Mouse (Mus musculus) neural tube, embryonic 15.5 days (tissue): ENCODE results near the gene Dchs2. TPM values are rescaled to one million over a fixed set of nuclear protein-coding genes. Genes with fewer than 3 reads are reported as not detected.

Experiments
- ATAC-seq: fragments of 200-750 bp; cut with Nextera tagmentation; 2 replicates; pipeline ENCODE4 v1.8.0; 2017; ENCODE audit warnings: mild to moderate bottlenecking, moderate TSS enrichment, moderate library complexity; ENCODE audit not compliant: low FRiP score
- H3K27ac ChIP-seq: fragments of 300-500 bp; sonication (generic); replicated peaks from 2 replicates; pipeline ENCODE4 v1.5.1; 2015; ENCODE audit warnings: mild to moderate bottlenecking, inconsistent platforms
- H3K27me3 ChIP-seq: fragments of 300-500 bp; sonication (generic); replicated peaks from 2 replicates; pipeline ENCODE4 v1.6.1; 2015; ENCODE audit warnings: inconsistent platforms
- H3K36me3 ChIP-seq: fragments of 300-500 bp; sonication (generic); 2 replicates; pipeline ENCODE4 v1.6.1; 2015; ENCODE audit warnings: inconsistent platforms
- H3K4me1 ChIP-seq: fragments of 300-500 bp; sonication (generic); 2 replicates; pipeline ENCODE4 v1.6.1; 2015; ENCODE audit warnings: inconsistent platforms
- H3K4me2 ChIP-seq: fragments of 300-500 bp; sonication (generic); 2 replicates; pipeline ENCODE4 v1.6.1; 2015; ENCODE audit warnings: inconsistent platforms, mild to moderate bottlenecking, moderate library complexity
- H3K4me3 ChIP-seq: fragments of 300-500 bp; sonication (generic); replicated peaks from 2 replicates; pipeline ENCODE4 v1.5.1; 2015; ENCODE audit warnings: mild to moderate bottlenecking, inconsistent platforms
- H3K9ac ChIP-seq: fragments of 300-500 bp; sonication (generic); replicated peaks from 2 replicates; pipeline ENCODE4 v1.6.1; 2015; ENCODE audit warnings: mild to moderate bottlenecking, inconsistent platforms
- H3K9me3 ChIP-seq: fragments of 300-500 bp; sonication (generic); replicated peaks from 2 replicates; pipeline ENCODE4 v1.6.1; 2016; ENCODE audit warnings: inconsistent platforms
- WGBS: fragments of 180-500 bp; shearing (Covaris S2); methylation state at CpG from one replicate; pipeline ENCODE4 v1.1.7; 2015; ENCODE audit warnings: mixed read lengths; 5-methylcytosine and 5-hydroxymethylcytosine counted together
- polyA plus RNA-seq: library from polyadenylated mRNA; unstranded; fragments of >200 nt; fragmentation: Nextera tagmentation; extraction: Ambion mirVana; gene quantifications from 2 replicates; pipeline ENCODE4 v1.2.1, GENCODE M21; 2015

Dchs2 gene
- polyA plus RNA-seq, 1 experiment from 2014 or later, result 1.2 TPM

GRCm38 (mm10) chr3:83270228-83270627 is 142.5 kb downstream of the Dchs2 start:
- H3K4me3 ChIP-seq, result no peak overlapping the region
- no peaks in the 10 kb centered on the region for H3K9me3 ChIP-seq
- H3K4me2 ChIP-seq, result no peak overlapping the region
- ATAC-seq, result no peak
- H3K27ac ChIP-seq, result no peak overlapping the region
- H3K4me1 ChIP-seq, result peaks cover 4% of the 10 kb centered on the region; the same call in 1 of the 2 replicates
- 91% methylated on average over 14 of the region's 14 CpGs for WGBS
- H3K36me3 ChIP-seq, result no peaks in the 10 kb centered on the region
- no peak overlapping the region for H3K9ac ChIP-seq
- H3K27me3 ChIP-seq, result no peaks in the 10 kb centered on the region

DNA sequence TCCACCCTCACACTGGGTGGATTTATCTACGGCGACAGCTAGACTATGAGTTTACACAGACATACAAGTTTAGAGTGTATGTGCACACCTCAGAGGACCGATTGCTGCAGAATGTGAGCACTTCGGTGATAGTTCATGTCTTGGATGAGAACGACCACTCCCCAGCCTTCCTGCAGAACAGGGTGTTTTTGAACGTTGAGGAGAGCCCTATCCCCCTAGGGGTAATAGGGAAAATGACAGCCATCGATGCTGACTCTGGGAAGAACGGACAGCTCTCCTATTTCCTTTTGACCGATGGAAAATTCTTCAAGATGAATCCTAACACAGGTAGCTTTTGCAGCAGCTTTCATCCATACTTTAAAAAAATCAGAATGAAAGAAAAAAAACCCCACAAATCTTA is 143.2 kb downstream of the Dchs2 start:
- Histone ChIP-seq H3K27me3 (no peaks in the 10 kb centered on the region), H3K9me3 (no peaks in the 10 kb centered on the region), H3K4me3 (no peak overlapping the region), H3K9ac (no peak overlapping the region), H3K27ac (no peak overlapping the region), H3K36me3 (no peaks in the 10 kb centered on the region), H3K4me1 (peaks cover 4% of the 10 kb centered on the region; the same call in 1 of the 2 replicates), H3K4me2 (no peak overlapping the region)
- WGBS, result 69% methylated on average over 9 of the region's 9 CpGs
- no peak for ATAC-seq

DNA sequence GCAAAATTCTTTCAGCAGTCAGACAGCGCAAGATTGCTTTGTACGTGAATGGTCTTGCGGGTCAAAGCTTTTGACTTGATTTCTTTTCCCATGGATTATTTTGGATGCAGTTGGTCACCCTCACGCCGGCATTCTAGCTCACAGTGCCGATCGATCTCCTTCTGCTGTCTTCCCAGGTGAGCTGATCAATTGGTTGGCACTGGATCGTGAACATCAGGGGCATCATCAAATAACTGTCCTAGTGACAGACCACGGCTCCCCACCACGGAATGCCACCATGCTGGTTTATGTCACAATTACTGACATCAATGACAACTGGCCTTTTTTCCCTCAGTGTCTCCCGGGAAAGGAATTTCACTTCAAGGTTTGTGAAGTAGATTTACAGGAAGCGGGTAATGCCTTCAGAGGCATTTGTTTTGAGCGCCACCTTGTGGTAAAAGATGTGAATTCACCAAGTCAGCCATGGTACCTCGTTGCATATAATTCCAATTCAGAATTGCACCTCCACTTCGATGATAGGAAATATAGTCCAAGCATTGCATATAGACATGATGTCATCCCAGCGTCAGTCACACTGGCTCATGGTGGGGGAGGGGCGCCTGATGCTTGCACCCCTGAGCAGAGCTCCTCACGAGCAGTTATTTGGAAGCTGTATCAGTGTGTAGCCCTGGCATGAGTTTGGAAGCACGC is 146.0 kb downstream of the Dchs2 start:
- no peaks in the 10 kb centered on the region for H3K9me3 ChIP-seq
- H3K27ac ChIP-seq, result no peak overlapping the region
- ATAC-seq, result peak; percentile 74; the same call in 1 of the 2 replicates
- H3K27me3 ChIP-seq, result no peaks in the 10 kb centered on the region
- H3K4me1 ChIP-seq, result peaks cover 4% of the 10 kb centered on the region; the same call in 1 of the 2 replicates
- WGBS, result 32% methylated on average over 19 of the region's 19 CpGs
- H3K4me2 ChIP-seq, result peak overlapping the region; percentile 54
- no peaks in the 10 kb centered on the region for H3K36me3 ChIP-seq
- 0 out of 2 replicates have a peak overlapping the region, but pooled peaks have one; percentile 17 for H3K9ac ChIP-seq
- peak overlapping the region; percentile 23 for H3K4me3 ChIP-seq

DNA sequence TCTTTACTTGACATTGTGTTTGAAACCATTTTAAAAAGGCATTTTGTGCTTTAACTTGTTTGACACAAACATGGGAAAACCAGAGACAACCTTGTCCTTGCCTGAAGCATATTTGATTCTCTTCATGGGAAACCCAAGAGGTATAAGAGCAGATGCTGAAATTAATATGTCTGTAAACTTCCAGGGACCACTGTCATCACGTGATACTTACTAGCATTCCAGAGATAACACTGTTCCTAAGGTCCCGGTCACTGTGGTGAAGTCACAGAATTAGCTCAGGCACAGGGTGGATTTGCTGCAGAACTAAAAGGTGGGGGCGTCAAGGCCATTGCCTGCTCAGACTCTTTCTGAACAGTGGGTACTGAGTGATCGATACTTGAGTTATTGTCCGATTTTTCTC is 148.0 kb downstream of the Dchs2 start:
- Histone ChIP-seq H3K27me3 (no peaks in the 10 kb centered on the region), H3K4me1 (peaks cover 4% of the 10 kb centered on the region; the same call in 1 of the 2 replicates), H3K36me3 (no peaks in the 10 kb centered on the region), H3K4me3 (no peak overlapping the region), H3K9ac (no peak overlapping the region), H3K4me2 (no peak overlapping the region), H3K9me3 (no peaks in the 10 kb centered on the region), H3K27ac (no peak overlapping the region)
- ATAC-seq, result no peak
- 79% methylated on average over 5 of the region's 5 CpGs for WGBS

DNA sequence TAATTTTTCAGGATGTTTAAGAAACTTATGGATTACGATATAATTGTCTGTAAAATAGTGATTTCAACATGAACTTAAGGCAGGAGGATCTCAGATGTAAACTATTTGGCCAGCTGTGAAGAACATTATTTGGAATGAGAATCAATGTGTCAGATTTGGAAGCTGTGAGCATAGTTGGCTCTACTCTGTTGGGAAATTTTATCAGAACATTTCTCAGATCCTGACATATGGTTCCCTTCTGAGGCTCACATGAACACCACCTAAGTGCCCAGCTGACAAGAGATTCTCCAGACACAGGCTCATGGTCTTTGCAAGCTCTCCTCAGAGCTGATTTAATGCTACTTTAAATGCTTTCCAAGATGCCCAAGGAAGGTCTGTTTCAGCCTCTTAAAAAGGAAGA is 156.1 kb downstream of the Dchs2 start:
- no peak overlapping the region for H3K4me2 ChIP-seq
- no peaks in the 10 kb centered on the region for H3K36me3 ChIP-seq
- H3K9ac ChIP-seq, result no peak overlapping the region
- H3K27me3 ChIP-seq, result 0 out of 2 replicates have a peak, but pooled peaks cover 2% of the 10 kb centered on the region
- WGBS, result 84% methylated on average over 1 of the region's 1 CpGs
- ATAC-seq, result no peak
- no peaks in the 10 kb centered on the region for H3K4me1 ChIP-seq
- H3K4me3 ChIP-seq, result no peak overlapping the region
- no peaks in the 10 kb centered on the region for H3K9me3 ChIP-seq
- H3K27ac ChIP-seq, result no peak overlapping the region

GRCm38 (mm10) chr3:83286975-83287405 is 159.2 kb downstream of the Dchs2 start:
- WGBS, result 1% methylated on average over 11 of the region's 11 CpGs
- Histone ChIP-seq H3K4me2 (peak overlapping the region; percentile 74), H3K4me3 (peak overlapping the region; percentile 53), H3K27me3 (0 out of 2 replicates have a peak, but pooled peaks cover 2% of the 10 kb centered on the region), H3K27ac (peak overlapping the region; percentile 71), H3K4me1 (no peaks in the 10 kb centered on the region), H3K9me3 (no peaks in the 10 kb centered on the region), H3K36me3 (no peaks in the 10 kb centered on the region), H3K9ac (peak overlapping the region; percentile 63)
- peak; percentile 95 for ATAC-seq

GRCm38 (mm10) chr3:83288118-83288840 is 160.5 kb downstream of the Dchs2 start:
- Histone ChIP-seq H3K27me3 (0 out of 2 replicates have a peak, but pooled peaks cover 2% of the 10 kb centered on the region), H3K9me3 (no peaks in the 10 kb centered on the region), H3K9ac (no peak overlapping the region), H3K27ac (no peak overlapping the region), H3K4me2 (no peak overlapping the region), H3K36me3 (no peaks in the 10 kb centered on the region), H3K4me1 (no peaks in the 10 kb centered on the region), H3K4me3 (no peak overlapping the region)
- WGBS, result 63% methylated on average over 6 of the region's 6 CpGs
- no peak for ATAC-seq

DNA sequence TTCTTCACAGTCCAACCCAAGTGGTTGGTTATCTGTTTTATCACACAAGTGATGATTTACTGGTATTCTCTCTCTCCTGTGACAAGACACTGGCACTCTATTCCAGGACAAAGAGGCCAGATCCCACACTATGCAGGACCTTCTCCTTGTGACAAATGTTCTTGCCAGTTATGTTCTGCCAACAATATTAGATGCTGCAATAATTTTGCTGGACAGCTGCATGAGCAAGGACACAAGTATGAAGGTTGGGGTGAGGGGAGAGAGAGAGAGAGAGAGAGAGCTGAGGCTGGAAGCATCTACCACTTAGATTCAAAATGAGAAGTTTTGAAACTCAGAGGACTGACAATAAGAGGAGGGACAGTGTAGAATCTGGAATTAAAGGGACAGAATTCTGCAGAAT is 162.7 kb downstream of the Dchs2 start:
- Histone ChIP-seq H3K27ac (no peak overlapping the region), H3K9me3 (no peaks in the 10 kb centered on the region), H3K9ac (no peak overlapping the region), H3K27me3 (0 out of 2 replicates have a peak, but pooled peaks cover 2% of the 10 kb centered on the region), H3K36me3 (no peaks in the 10 kb centered on the region), H3K4me2 (no peak overlapping the region), H3K4me3 (no peak overlapping the region), H3K4me1 (no peaks in the 10 kb centered on the region)
- ATAC-seq, result no peak

DNA sequence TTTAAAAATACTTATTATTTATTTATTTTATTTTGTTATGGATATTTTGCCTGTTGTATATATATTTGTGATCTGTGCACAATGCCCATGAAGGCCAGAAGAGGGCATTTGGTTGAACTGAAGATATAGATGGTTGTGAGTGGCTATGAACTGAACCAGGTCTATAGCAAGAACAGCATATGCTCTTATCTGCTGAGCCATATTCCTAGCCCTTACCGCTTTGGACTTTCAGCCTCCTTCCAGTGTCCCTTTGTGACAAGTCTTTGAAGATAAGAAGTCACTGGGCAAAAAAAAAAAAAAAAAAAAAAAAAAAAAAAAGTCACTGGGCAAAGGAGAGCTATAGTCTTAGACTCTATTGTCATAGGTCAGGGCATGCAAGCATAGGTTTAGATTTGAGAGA is 163.2 kb downstream of the Dchs2 start:
- no peak for ATAC-seq
- Histone ChIP-seq H3K36me3 (no peaks in the 10 kb centered on the region), H3K9ac (no peak overlapping the region), H3K4me1 (no peaks in the 10 kb centered on the region), H3K27ac (no peak overlapping the region), H3K9me3 (no peaks in the 10 kb centered on the region), H3K4me2 (no peak overlapping the region), H3K27me3 (no peaks in the 10 kb centered on the region), H3K4me3 (no peak overlapping the region)
- 94% methylated on average over 1 of the region's 1 CpGs for WGBS

- Histone ChIP-seq H3K4me3 (no peak overlapping the region), H3K4me2 (no peak overlapping the region), H3K4me1 (no peaks in the 10 kb centered on the region), H3K9me3 (no peaks in the 10 kb centered on the region), H3K36me3 (no peaks in the 10 kb centered on the region), H3K27me3 (no peaks in the 10 kb centered on the region), H3K27ac (no peak overlapping the region), H3K9ac (no peak overlapping the region)
- WGBS, result 55% methylated on average over 5 of the region's 5 CpGs
- ATAC-seq, result no peak
These were observed 172.1 kb downstream of the Dchs2 start for GRCm38 (mm10) chr3:83299783-83300382.

- H3K27me3 ChIP-seq, result no peaks in the 10 kb centered on the region
- no peak overlapping the region for H3K4me3 ChIP-seq
- 79% methylated on average over 5 of the region's 5 CpGs for WGBS
- no peak overlapping the region for H3K4me2 ChIP-seq
- ATAC-seq, result no peak
- H3K36me3 ChIP-seq, result no peaks in the 10 kb centered on the region
- H3K4me1 ChIP-seq, result no peaks in the 10 kb centered on the region
- no peaks in the 10 kb centered on the region for H3K9me3 ChIP-seq
- no peak overlapping the region for H3K27ac ChIP-seq
- no peak overlapping the region for H3K9ac ChIP-seq
These were observed 176.1 kb downstream of the Dchs2 start for GRCm38 (mm10) chr3:83303876-83304275.

GRCm38 (mm10) chr3:83345928-83346327 is 218.2 kb downstream of the Dchs2 start:
- Histone ChIP-seq H3K4me2 (no peak overlapping the region), H3K27me3 (no peaks in the 10 kb centered on the region), H3K4me1 (no peaks in the 10 kb centered on the region), H3K4me3 (no peak overlapping the region), H3K9me3 (no peaks in the 10 kb centered on the region), H3K36me3 (no peaks in the 10 kb centered on the region), H3K9ac (no peak overlapping the region), H3K27ac (no peak overlapping the region)
- ATAC-seq, result no peak
- 87% methylated on average over 3 of the region's 3 CpGs for WGBS
